Mouse (Mus musculus): ENCODE results near the gene St3gal6.
"Not testable (repeated sequence)": the region's sequence is repeated elsewhere in the genome, so short reads cannot be mapped to it uniquely, and the experiment has no call there.

DNA sequence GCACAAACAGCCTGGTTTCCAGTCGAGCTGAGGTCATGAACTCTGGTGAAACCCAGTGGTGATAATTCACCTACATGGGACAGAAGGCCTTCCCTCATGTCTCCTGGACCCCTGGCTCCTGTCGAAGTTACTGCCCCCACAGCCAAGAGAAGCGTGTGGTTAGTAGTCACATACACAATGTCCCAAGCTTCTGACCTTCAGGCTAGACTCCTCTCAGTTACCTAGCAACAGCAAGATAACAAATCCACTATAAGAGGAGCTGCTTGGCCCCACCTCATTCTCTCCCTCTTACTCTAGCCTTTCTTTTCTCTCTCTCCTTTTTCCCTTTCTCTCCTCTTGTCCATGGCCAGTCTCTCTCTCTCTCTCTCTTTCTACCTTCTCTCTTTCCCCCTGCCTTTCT, 64.1 kb downstream of the St3gal6 start:
- not testable (repeated sequence) for TF ChIP-seq CTCF (IDR thresholded peaks at IDR 0.05; ENCODE audit: insufficient read depth, low read length); POLR2A (IDR thresholded peaks at IDR 0.05; ENCODE audit: borderline replicate concordance, extremely low read depth, low read depth, low read length)

Measured in lung, adult 2 months (tissue).